Mouse (Mus musculus) stomach, embryonic 16.5 days (tissue): ENCODE measurements around the gene AC124502.3. TPM values are rescaled to one million over a fixed set of nuclear protein-coding genes. Genes with fewer than 3 reads are reported as not detected.

Source experiments
- ATAC-seq: fragments of 200-750 bp; cut with Nextera tagmentation; 2 replicates; pipeline ENCODE4 v1.8.0; 2017; ENCODE audit warnings: moderate number of reproducible peaks, moderate TSS enrichment; ENCODE audit not compliant: insufficient read depth, low FRiP score
- H3K27ac ChIP-seq: fragments of 300-500 bp; sonication (generic); 2 replicates; pipeline ENCODE4 v1.5.1; 2014; ENCODE audit warnings: low read length
- H3K27me3 ChIP-seq: fragments of 300-500 bp; sonication (generic); 2 replicates; pipeline ENCODE4 v1.6.1; 2014; ENCODE audit warnings: low read length, control low read depth, mixed read lengths; ENCODE audit not compliant: control insufficient read depth, insufficient read depth
- H3K36me3 ChIP-seq: fragments of 300-500 bp; sonication (generic); 2 replicates; pipeline ENCODE4 v1.6.1; 2014; ENCODE audit warnings: low read length; ENCODE audit not compliant: control insufficient read depth, insufficient read depth
- H3K4me1 ChIP-seq: fragments of 300-500 bp; sonication (generic); 2 replicates; pipeline ENCODE4 v1.6.1; 2014; ENCODE audit warnings: low read length, control low read depth, mixed read lengths; ENCODE audit not compliant: control insufficient read depth, insufficient read depth
- H3K4me2 ChIP-seq: fragments of 300-500 bp; sonication (generic); 2 replicates; pipeline ENCODE4 v1.6.1; 2014; ENCODE audit warnings: low read depth, low read length, mixed read lengths
- H3K4me3 ChIP-seq: fragments of 300-500 bp; sonication (generic); replicated peaks from 2 replicates; pipeline ENCODE4 v1.5.1; 2014; ENCODE audit warnings: mild to moderate bottlenecking, low read length
- H3K9ac ChIP-seq: fragments of 300-500 bp; sonication (generic); 2 replicates; pipeline ENCODE4 v1.6.1; 2014; ENCODE audit warnings: low read length
- H3K9me3 ChIP-seq: fragments of 300-500 bp; sonication (generic); replicated peaks from 2 replicates; pipeline ENCODE4 v1.6.1; 2016; ENCODE audit warnings: low read length, control low read depth; ENCODE audit not compliant: control insufficient read depth
- whole genome bisulfite sequencing: fragments of 180-500 bp; shearing (Covaris S2); extraction: QIAGEN DNeasy Blood & Tissue Kit; methylation state at CpG from one replicate; pipeline ENCODE4 v1.1.7; 2014; 5-methylcytosine and 5-hydroxymethylcytosine counted together
- polyA plus RNA-seq: library from polyadenylated mRNA; unstranded; fragments of >200 nt; fragmentation: Nextera tagmentation; extraction: Ambion mirVana; gene quantifications from 2 replicates; pipeline ENCODE4 v1.2.1, GENCODE M21; 2015

The AC124502.3 gene
- 0.99 and 1.3 TPM in 2 replicates for polyA plus RNA-seq

DNA sequence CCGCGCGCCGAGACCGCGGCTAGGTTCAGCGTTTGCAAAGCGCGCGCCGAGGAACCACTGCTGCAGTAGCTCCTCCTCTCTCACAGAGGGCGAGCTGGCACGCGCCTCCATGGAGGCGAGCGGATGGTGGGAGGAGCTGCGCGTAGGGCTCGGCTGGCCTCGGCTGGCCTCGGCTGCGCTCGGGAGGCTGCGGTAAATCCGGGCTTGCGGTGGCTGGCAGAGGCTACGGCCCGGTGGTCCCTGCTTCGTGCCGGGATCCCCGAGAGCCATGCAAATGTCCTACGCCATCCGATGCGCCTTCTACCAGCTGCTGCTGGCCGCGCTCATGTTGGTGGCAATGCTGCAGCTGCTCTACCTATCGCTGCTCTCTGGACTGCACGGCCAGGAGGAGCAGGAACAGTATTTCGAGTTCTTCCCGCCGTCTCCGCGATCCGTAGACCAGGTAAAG is at the start of gene AC124502.3, which contains the start of gene B4gat1:
Gene AC124502.3, plus strand, starts transcription at position 183 of the 448 bp plus-strand sequence.
Gene B4gat1, plus strand, starts transcription at position 118 of the 448 bp plus-strand sequence.
- no peaks in the 10 kb centered on the region for H3K9me3 ChIP-seq
- H3K4me3 ChIP-seq = peak within 1 kb of the TSS; percentile 80
- peak within 1 kb of the TSS; percentile 94 for H3K4me2 ChIP-seq
- under 1% methylated on average over 44 of the region's 44 CpGs for WGBS
- no peaks in the 10 kb centered on the region for H3K27me3 ChIP-seq
- peaks cover 28% of the 10 kb centered on the region for H3K4me1 ChIP-seq
- H3K9ac ChIP-seq = peak within 1 kb of the TSS; percentile 95
- H3K36me3 ChIP-seq = no peaks in the 10 kb centered on the region
- peak within 1 kb of the TSS; percentile 77 for H3K27ac ChIP-seq
- ATAC-seq = peak; percentile 92

DNA sequence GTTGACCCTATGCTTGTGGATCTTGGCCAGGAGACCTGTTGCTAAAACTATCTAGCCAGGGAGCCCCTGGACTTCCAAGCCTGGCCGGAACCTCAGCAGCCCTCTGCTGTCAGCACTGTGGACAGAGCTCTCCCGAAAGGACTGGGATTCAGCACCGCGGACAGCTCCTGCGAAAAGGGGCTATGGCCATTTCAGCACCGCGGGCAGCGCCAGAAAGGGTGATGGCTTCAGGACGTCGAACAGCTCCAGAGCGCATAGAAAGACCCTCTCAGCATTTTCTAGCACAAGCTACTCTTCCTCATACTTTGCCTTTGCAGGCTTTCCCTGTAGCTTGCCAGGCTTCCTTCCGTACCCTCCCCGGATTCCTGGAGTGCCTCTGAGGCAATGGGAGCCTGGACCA is 49.7 kb upstream of the AC124502.3 start:
- 3% methylated on average over 13 of the region's 13 CpGs for WGBS
- Histone ChIP-seq H3K36me3 (no peaks in the 10 kb centered on the region), H3K9me3 (no peaks in the 10 kb centered on the region), H3K27me3 (peaks cover 35% of the 10 kb centered on the region), H3K4me1 (no peaks in the 10 kb centered on the region), H3K4me2 (no peak overlapping the region), H3K27ac (no peak overlapping the region), H3K4me3 (no peak overlapping the region), H3K9ac (no peak overlapping the region)
- peak; percentile 35; the same call in 1 of the 2 replicates for ATAC-seq

DNA sequence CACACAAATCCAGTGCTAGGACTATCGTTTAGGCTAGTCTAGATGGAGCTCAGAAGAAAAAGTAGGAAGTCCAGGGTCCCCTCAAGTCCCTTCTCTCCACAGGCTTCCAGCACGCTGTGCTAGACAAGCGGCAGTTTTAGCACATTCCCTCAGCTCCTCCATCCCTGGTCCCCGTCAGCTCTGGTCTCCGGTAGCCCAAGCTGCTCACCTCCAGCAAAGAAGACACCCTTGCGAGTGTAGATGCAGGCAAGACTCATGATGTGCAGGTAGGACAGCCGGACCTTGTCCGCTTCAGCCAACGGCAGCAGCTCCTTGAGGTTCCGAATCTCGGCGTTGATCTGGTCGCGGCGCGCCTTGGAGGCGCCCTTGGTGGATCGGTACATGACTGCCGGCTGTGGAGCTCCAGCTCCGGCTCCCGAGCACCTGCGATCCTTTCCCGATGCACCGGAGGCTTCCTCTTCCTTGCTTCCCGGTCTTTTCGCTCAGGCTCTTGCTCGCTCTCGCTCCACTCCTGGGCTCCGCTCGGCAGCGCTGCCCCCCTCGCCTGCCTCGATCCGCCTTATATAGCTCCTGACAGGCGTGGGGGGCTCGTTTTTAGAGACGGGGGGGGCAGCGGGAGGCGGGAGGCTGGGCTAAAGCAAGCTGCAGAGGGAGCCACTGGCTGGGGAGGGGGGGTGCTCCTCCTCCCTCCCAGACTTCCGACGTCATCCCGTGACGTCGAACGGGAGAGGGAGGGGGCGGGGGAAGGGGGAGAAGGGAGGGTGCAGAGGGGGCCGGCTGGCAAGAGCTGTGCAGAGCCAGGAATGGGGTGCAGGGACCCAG is 49.0 kb upstream of the AC124502.3 start:
- WGBS = 16% methylated on average over 43 of the region's 47 CpGs
- no peak overlapping the region for H3K9ac ChIP-seq
- H3K4me3 ChIP-seq = no peak overlapping the region
- 0 out of 2 replicates have a peak, but pooled peaks have one; percentile 1 for ATAC-seq
- H3K27me3 ChIP-seq = peaks cover 30% of the 10 kb centered on the region
- no peaks in the 10 kb centered on the region for H3K36me3 ChIP-seq
- no peak overlapping the region for H3K27ac ChIP-seq
- no peaks in the 10 kb centered on the region for H3K9me3 ChIP-seq
- H3K4me1 ChIP-seq = no peaks in the 10 kb centered on the region
- H3K4me2 ChIP-seq = no peak overlapping the region

DNA sequence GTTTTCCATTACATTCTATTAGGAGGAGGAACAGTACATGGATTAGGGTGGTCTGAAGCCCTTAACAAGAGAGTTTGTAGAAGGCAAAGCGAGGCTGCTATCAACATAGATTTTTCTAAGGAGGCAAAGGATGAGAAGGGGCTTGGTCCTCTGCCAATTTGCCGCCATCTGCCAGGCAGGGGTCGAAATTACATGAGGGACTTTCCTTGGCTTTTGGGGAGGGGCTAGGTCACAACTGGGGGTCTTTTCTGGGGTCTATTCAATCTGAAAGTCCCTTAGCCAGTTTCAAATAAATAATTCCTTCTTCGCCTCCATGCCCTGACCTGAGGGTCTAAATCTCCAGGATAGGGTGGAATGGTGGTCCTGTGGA is 48.5 kb upstream of the AC124502.3 start, which contains the start of gene Npas4:
Gene Npas4, minus strand, starts transcription at position 61 of the 370 bp plus-strand sequence.
- Histone ChIP-seq H3K36me3 (no peaks in the 10 kb centered on the region), H3K4me2 (peak within 1 kb of the TSS; percentile 8; the same call in 1 of the 2 replicates), H3K27ac (no peak within 1 kb of the TSS), H3K9ac (no peak within 1 kb of the TSS), H3K4me1 (no peaks in the 10 kb centered on the region), H3K27me3 (peaks cover 26% of the 10 kb centered on the region), H3K4me3 (no peak within 1 kb of the TSS), H3K9me3 (no peaks in the 10 kb centered on the region)
- no peak for ATAC-seq
- WGBS = 21% methylated on average over 4 of the region's 4 CpGs

DNA sequence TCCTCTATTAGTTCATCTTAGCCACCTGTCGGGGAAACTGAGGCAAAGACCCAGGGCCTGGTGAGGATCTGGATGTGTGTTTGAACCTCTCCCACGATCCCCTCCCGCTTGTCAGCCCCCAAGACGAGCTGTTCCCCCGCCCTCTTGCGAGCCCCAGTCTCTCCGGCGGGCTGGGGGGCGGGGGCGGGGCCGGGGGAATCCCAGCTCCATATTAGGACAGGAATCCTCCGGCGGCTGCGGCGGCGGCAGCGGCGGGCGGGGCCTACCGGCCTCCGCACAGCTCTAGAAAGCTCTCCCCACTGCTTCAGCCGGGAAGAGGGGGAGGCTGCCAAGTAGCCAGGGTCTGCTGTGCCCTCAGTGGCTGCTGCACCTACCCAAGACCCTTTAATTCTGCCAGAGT is 48.0 kb upstream of the AC124502.3 start:
- Histone ChIP-seq H3K4me1 (no peaks in the 10 kb centered on the region), H3K9ac (no peak overlapping the region), H3K9me3 (no peaks in the 10 kb centered on the region), H3K27me3 (peaks cover 26% of the 10 kb centered on the region), H3K4me2 (peak overlapping the region; percentile 8; the same call in 1 of the 2 replicates), H3K36me3 (no peaks in the 10 kb centered on the region), H3K27ac (no peak overlapping the region), H3K4me3 (no peak overlapping the region)
- WGBS = 3% methylated on average over 22 of the region's 22 CpGs
- peak; percentile 20; the same call in 1 of the 2 replicates for ATAC-seq

DNA sequence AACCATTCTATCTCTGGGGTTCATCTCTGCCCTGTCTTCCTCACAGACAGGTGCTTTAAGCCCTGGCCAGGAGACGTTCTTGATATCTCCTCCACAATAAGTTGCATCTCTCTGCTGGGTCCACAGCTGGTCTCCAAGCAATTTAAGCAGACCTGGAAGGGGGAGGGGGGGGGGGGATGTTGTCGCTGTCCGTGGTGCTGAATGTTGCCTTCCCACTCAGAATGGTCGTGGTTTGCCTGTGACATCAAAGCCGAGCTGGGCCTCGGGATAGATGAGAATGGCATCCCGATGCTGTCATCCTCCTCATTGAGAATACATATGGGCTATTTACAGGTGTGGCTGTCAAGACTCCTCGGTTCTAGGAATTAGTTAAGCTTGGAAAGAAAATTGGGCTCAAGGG is 46.3 kb upstream of the AC124502.3 start:
- Histone ChIP-seq H3K9me3 (no peaks in the 10 kb centered on the region), H3K36me3 (no peaks in the 10 kb centered on the region), H3K4me2 (no peak overlapping the region), H3K9ac (no peak overlapping the region), H3K4me3 (no peak overlapping the region), H3K4me1 (no peaks in the 10 kb centered on the region), H3K27me3 (peaks cover 26% of the 10 kb centered on the region), H3K27ac (no peak overlapping the region)
- no peak for ATAC-seq
- WGBS = 14% methylated on average over 8 of the region's 8 CpGs

DNA sequence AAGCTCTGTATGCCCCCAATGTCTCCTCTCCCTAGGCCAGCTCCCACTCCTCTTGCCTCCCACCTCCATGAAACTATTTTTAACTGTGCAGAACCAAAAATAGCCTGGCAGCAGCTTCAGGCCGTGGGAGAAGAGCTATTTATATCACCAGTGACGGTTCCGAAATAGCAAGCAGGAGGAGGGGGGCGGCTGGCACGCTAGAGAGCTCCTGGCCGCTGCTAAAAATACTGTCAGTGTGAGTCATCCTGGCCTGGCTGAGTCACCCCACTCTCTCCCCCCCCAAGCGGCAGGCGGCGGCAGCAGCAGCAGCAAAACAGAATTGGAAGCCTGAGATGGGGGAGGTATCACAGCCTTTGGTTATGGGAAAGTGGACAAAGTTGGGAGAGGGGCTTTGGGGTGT is 45.8 kb upstream of the AC124502.3 start:
- Histone ChIP-seq H3K27me3 (peaks cover 26% of the 10 kb centered on the region), H3K36me3 (no peaks in the 10 kb centered on the region), H3K4me2 (no peak overlapping the region), H3K4me3 (no peak overlapping the region), H3K27ac (no peak overlapping the region), H3K9ac (no peak overlapping the region), H3K4me1 (no peaks in the 10 kb centered on the region), H3K9me3 (no peaks in the 10 kb centered on the region)
- WGBS = 6% methylated on average over 9 of the region's 9 CpGs
- peak; percentile 89 for ATAC-seq

DNA sequence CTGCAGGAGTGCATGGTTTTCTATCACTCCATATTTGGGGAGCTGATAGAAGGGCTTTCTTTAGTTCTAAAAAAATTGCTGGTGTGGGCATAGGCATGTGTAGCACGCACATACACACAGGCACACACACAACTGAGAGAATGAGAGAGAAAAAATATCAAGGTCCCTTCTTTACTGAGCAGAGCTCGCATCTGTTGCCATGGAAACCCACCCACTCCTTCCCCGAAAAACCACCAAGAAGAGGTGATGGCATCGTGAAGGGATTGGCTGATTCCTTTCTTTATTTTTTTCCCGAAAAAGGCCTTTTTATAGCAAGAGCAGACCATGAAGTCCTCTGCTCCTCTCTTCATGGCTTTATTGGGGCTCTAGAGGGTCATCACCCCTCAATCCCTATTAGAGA is 44.6 kb upstream of the AC124502.3 start:
- no peak overlapping the region for H3K4me3 ChIP-seq
- no peaks in the 10 kb centered on the region for H3K9me3 ChIP-seq
- H3K27me3 ChIP-seq = peaks cover 26% of the 10 kb centered on the region
- H3K27ac ChIP-seq = no peak overlapping the region
- no peak overlapping the region for H3K4me2 ChIP-seq
- no peaks in the 10 kb centered on the region for H3K4me1 ChIP-seq
- no peak overlapping the region for H3K9ac ChIP-seq
- 59% methylated on average over 5 of the region's 5 CpGs for WGBS
- no peaks in the 10 kb centered on the region for H3K36me3 ChIP-seq
- ATAC-seq = no peak

DNA sequence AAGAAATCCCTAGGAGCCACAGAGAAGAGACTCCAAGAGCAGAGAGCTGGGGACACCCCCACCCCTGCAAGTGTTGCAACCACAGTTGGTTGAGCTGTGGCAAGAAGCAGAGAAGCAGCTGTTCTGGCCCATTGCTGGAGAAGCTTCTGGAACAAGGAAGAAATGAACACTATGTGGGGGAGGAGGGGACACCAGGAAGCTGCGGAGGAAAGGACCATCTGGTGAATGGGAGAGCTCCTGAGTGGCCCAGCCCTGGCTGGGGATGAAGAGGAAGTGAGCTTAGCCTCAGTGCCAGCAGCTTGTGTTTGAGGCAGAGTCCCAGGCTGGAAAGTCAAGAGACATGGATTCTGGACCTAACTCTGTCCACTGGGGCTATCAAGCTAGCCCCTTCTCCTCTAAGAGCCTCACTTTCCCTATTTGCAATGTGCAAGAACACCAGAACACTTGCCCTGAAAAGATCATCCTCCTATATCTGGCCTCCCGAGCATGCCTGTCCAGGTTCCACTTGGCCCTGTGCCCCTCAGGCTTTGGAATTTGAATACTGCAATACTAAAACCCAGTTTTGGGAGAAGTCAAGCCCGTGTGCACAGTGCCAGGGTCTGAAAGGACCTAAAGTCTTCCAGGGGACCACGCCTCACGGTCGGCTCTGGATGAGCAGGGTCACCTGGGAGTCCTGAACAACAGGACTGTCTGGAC is 39.1 kb upstream of the AC124502.3 start:
- Histone ChIP-seq H3K27me3 (no peaks in the 10 kb centered on the region), H3K27ac (no peak overlapping the region), H3K4me1 (no peaks in the 10 kb centered on the region), H3K9me3 (no peaks in the 10 kb centered on the region), H3K36me3 (no peaks in the 10 kb centered on the region), H3K4me2 (peak overlapping the region; percentile 50; the same call in 1 of the 2 replicates), H3K9ac (0 out of 2 replicates have a peak overlapping the region, but pooled peaks have one; percentile 1), H3K4me3 (peak overlapping the region; percentile 9; the same call in 1 of the 2 replicates)
- no peak for ATAC-seq
- WGBS = 60% methylated on average over 6 of the region's 6 CpGs
